Mouse (Mus musculus) adipocyte (in vitro differentiated cells): Measurements from ENCODE around the gene Tyw1.

ENCODE experiments used
- DNase-seq: peaks from one replicate; pipeline ENCODE4 v3.0.0-alpha.2; 2016; ENCODE audit warnings: low spot score

Gene Tyw1

DNA sequence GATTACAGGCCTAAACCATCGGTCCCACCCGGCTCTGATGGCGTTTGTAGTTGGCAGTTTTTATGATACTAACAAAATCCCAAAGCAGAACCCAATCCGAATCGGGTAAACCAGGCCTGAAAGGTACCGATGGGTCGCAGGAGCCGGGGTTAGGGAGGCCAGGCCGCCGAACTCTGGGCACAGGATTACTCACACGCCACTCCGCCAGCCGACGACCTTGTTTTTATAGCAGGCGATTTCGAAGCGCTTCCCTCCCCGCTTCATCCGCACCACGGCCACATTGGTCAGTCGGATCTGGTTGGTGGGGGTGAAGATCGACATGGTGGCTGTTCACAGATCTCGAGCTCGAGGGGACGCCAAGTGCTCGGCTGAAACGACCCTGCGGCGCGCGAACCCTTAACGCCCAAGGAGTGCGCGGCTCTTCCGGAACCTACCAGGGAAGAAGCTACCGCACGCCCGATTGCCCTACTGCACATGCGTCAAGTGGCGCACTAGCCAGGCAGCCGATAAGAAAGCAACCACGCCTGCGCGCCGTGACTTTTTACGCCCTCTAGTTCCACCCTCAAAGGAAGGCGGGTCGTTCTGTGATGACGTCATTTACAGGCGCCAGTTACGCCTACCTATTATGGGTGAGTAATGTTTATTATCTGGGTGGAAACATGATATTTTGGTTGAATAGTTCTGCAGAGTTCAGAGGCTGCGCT is at the start of gene Tyw1, which contains the start of gene Sbds:
TSS of gene Tyw1 (plus strand) at position 603 of the 704 bp plus-strand sequence.
TSS of gene Sbds (minus strand) at position 514 of the 704 bp plus-strand sequence.
- DNase-seq: peak; percentile 100

GRCm38 (mm10) chr5:130207299-130207698 is 48.1 kb upstream of the Tyw1 start:
- DNase-seq: no peak

DNA sequence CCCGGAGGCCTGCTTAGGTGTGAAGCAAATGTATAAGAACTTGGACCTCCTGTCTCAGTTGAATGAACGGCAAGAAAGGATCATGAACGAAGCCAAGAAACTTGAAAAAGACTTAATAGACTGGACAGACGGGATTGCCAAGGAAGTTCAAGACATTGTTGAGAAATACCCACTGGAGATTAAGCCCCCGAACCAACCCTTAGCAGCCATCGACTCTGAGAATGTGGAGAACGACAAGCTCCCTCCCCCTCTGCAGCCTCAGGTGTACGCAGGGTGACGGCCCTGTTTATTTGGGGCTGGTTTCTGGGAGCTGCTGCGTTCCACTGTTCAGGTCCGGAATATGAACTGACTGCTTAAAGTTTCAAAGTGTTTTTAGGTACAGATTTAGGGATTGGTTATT is 42.5 kb upstream of the Tyw1 start:
- DNase-seq: no peak

GRCm38 (mm10) chr5:130216781-130217180 is 38.6 kb upstream of the Tyw1 start, which contains the start of gene Tmem248:
TSS of gene Tmem248 (plus strand) at chr5:130217081.
- DNase-seq: no peak

DNA sequence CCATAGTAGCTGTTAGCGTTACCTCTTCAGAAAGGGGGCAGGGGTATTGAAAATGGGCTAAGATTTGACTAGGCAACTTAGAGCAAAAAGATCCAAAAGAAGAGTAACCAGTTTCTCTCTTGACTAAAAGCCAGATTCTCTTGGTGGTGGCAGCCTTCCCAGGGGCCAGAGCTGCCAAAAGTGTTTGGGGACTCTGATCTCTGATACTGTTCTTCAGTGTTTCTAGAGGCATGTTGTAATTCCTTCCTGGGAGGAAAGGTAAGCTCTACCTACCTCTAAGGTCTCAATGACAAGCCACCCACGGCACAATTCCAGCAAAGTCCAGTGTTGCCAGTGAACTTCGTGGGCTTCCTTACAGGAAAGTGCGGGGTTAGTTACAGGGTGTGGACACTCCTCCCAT is 38.0 kb upstream of the Tyw1 start:
- DNase-seq: peak; percentile 79

DNA sequence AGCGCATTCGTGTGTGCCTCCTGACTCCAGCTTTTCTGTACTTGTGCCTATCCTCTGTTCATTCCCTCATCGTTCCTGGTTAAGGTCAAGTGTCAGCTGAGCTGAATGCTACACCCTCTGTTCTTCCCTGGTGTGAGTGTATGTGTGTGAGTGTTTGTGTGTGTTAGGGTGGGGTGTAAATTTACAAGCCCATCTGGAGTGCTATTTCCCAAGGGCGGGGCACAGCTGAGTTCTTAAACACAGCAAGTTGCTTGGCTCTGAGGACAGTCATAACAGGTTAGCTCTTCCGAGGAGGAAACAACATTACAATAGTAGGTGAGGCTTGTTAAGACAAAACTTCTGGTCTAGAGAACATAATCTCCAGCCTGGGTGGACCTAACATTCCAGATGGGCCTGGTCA is 37.1 kb upstream of the Tyw1 start:
- DNase-seq: no peak

GRCm38 (mm10) chr5:130221316-130221715 is 34.1 kb upstream of the Tyw1 start:
- no peak for DNase-seq

GRCm38 (mm10) chr5:130221760-130222145 is 33.7 kb upstream of the Tyw1 start:
- no peak for DNase-seq

DNA sequence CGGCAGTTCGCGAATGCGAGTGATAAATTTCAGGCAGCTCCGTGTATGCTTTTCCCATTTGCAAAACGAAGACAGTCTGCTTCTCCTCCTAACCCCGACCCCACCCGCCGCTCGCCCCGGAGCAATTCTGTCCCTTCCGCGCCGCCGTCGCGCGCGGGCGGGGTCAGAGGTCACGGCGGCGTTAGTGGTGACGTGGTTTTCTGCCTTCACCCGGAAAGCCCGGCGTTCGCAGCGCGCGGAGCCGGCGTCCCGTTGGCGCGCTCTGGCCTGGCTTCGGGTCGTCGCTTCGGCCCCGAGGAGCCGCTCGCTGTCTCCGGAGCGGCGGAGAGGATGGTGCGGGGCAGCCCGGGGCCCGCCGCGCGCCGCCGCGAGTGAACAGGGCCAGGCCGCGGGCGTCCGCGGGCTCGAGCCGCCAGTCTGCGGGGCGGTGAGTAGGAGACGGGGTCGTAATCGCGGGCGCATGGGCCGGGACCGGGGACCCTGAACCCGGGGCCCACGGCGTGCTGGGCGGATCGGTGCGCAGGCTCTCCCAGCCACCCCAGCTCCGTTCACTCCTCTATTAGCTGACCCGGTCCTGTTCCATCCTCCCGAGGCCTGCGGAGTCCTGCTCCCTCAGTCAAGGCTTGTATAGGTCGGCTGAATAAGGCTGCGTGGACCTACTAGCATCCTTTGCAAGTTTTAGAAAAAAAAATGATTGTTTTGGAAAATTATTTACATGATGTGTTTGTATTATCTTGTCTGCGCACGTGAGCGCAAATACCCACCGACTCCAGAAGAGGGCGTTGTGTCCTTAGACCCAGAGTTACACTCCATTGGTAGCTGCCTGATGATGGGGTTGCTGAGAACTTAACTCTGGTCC is 33.0 kb upstream of the Tyw1 start:
- peak; percentile 89 for DNase-seq

GRCm38 (mm10) chr5:130226790-130227189 is 28.6 kb upstream of the Tyw1 start:
- no peak for DNase-seq

DNA sequence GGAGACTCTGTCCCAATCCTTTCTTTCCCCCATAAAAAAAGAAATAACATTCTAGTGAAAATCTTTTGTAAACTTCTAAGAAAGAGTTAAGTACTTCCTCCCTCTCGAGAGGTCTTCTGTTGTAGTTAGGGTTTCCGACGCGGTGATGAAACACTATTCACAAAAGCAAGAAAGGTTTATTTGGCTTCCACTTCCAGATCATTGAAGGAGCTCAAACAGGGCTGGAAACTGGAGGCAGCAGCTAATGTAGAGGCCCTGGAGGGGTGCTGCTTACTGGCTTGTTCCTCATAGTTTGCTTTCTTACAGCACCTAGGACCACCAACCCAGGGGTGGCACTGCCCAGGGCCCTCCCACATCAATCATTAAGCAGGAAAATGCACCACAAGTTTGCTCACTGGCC is 27.3 kb upstream of the Tyw1 start:
- DNase-seq: no peak

DNA sequence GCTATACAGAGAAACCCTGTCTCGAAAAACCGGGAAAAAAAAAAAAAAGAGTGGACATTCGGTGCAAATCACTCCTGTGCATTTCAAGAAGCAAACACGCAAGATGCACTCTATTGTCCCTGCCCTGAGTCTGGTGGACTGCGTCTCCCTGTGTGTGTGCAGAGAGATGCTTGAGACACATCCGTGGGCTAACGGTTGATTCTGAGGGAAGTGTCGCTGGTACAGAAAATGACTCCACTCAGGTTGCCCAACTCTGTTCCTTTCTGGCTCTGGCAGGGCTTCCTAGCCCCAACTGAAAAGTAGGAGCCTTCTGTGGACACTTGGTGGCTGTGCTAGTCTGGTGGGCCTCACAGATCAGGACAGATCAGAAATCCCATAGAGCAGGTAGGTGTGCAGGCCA is 19.1 kb upstream of the Tyw1 start:
- no peak for DNase-seq

DNA sequence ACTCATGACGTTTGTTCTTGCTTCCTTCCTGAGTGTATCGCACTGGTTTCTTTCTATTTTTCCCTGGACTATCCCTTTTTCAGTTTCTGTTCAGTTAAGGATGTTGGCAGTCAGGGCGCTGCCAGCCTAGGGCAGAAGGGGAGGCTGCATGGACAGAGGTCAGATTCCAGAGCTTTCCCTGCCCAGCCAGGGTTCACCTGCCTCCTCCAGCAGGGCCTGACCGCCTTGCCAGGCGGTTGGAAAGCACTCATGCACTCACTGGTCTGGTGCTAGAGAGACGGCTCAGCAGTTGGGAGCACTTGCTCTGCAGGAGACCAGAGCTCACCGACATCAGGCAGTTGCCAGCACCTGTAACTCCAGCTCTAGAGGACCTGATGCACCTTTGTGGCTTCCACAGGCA is 16.2 kb upstream of the Tyw1 start:
- no peak for DNase-seq

- no peak for DNase-seq
Observed at GRCm38 (mm10) chr5:130239856-130240255, 15.6 kb upstream of the Tyw1 start.

GRCm38 (mm10) chr5:130241426-130241825 is 14.0 kb upstream of the Tyw1 start:
- no peak for DNase-seq

DNA sequence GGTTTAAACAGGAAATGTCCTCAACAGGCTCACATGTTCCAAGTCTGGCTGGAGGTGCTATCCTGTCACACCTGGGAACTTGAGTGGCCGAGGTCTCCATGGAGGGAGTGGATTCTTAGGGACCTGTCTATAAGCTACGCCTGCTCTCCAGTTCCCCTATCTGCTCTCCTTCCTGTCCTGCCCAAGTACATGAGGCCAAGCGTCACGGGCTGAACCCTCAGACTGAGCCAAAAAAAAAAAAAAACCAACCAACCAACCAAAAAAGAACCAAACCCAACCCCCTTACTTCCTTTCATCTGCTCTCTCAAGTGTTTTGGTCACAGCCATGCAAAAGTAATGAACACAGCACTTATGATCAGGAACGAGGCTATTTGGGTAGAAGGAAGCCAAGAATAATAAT is 7.6 kb upstream of the Tyw1 start:
- DNase-seq: no peak

GRCm38 (mm10) chr5:130254164-130255016 is 1.0 kb upstream of the Tyw1 start:
- DNase-seq: peak; percentile 91

- DNase-seq: peak; percentile 50
Observed at GRCm38 (mm10) chr5:130255799-130256525, 543 bp downstream of the Tyw1 start.

- DNase-seq: peak; percentile 100
Observed at GRCm38 (mm10) chr5:130256678-130257271, 1.4 kb downstream of the Tyw1 start.

- DNase-seq: no peak
Observed at GRCm38 (mm10) chr5:130257303-130257702, 1.9 kb downstream of the Tyw1 start.

GRCm38 (mm10) chr5:130263454-130263853 is 8.0 kb downstream of the Tyw1 start:
- no peak for DNase-seq
